Mouse (Mus musculus) hematopoietic stem cell, adult 5-6 weeks (primary cell): ENCODE results near the gene Ccdc69. TPM values are rescaled to one million over a fixed set of nuclear protein-coding genes. Genes with fewer than 3 reads are reported as not detected.
"Not testable (repeated sequence)": the region's sequence is repeated elsewhere in the genome, so short reads cannot be mapped to it uniquely, and the experiment has no call there.

Experiments
- ATAC-seq, 2 experiments: fragments of 125-278 bp in 1 of 2; replicated peaks in 1 of 2; 2 replicates each; pipeline ENCODE4 v1.8.0; 2016 to 2017; ENCODE audit warnings: inconsistent platforms in 2 of 2, mild to moderate bottlenecking in 2 of 2, moderate number of reproducible peaks in 2 of 2, low read depth in 1 of 2, moderate TSS enrichment in 1 of 2; ENCODE audit not compliant: low FRiP score in 2 of 2, poor library complexity in 2 of 2, severe bottlenecking in 2 of 2, insufficient read depth in 1 of 2, low TSS enrichment in 1 of 2
- total RNA-seq: library from RNA; stranded (forward); fragments of 172-1452, 232-1000 nt; gene quantifications from 2 replicates; pipeline ENCODE4 v1.2.3, GENCODE M21; 2017

Gene Ccdc69
- 47.6 and 48.7 TPM in 2 replicates for total RNA-seq

- ATAC-seq = peak; percentile 90 to 91
These were observed at the start of gene Ccdc69 for GRCm38 (mm10) chr11:55077331-55078231. TSS of gene Ccdc69 (minus strand) at chr11:55078131.

GRCm38 (mm10) chr11:55126663-55127062, 48.7 kb upstream of the Ccdc69 start:
- ATAC-seq = no peak

- no peak for ATAC-seq
These were observed 43.5 kb upstream of the Ccdc69 start for GRCm38 (mm10) chr11:55121430-55121829.

- ATAC-seq = peak; percentile 78 to 86
These were observed 42.9 kb upstream of the Ccdc69 start for GRCm38 (mm10) chr11:55120821-55121271.

- ATAC-seq = no peak
These were observed 42.3 kb upstream of the Ccdc69 start for GRCm38 (mm10) chr11:55120279-55120678.

- ATAC-seq = 0 out of 4 replicates have a peak, but pooled peaks of 1 of the 2 experiments have one; percentile 6
These were observed 39.1 kb upstream of the Ccdc69 start for GRCm38 (mm10) chr11:55117031-55117430.

- ATAC-seq = no peak
These were observed 38.1 kb upstream of the Ccdc69 start for GRCm38 (mm10) chr11:55116004-55116403.

GRCm38 (mm10) chr11:55114291-55114690, 36.4 kb upstream of the Ccdc69 start:
- no peak for ATAC-seq

- not testable (repeated sequence) for ATAC-seq
These were observed 35.9 kb upstream of the Ccdc69 start for GRCm38 (mm10) chr11:55113861-55114250.

GRCm38 (mm10) chr11:55113209-55113860, 35.4 kb upstream of the Ccdc69 start:
- ATAC-seq = peak; percentile 70 to 93

- no peak for ATAC-seq
These were observed 32.7 kb upstream of the Ccdc69 start for GRCm38 (mm10) chr11:55110566-55111169.

GRCm38 (mm10) chr11:55109521-55110300, 31.8 kb upstream of the Ccdc69 start:
- ATAC-seq = no peak

GRCm38 (mm10) chr11:55106636-55107035, 28.7 kb upstream of the Ccdc69 start:
- peak; percentile 46 to 68 for ATAC-seq

- ATAC-seq = no peak
These were observed 27.5 kb upstream of the Ccdc69 start for GRCm38 (mm10) chr11:55105389-55105788.

- no peak for ATAC-seq
These were observed 25.3 kb upstream of the Ccdc69 start for GRCm38 (mm10) chr11:55103229-55103628.

GRCm38 (mm10) chr11:55102015-55102414, 24.1 kb upstream of the Ccdc69 start:
- ATAC-seq = no peak

- ATAC-seq = peak; percentile 46
These were observed 21.9 kb upstream of the Ccdc69 start for GRCm38 (mm10) chr11:55099868-55100267.
